9 mouse cellular contexts compared by ENCODE assay signal in the genomic region with DNA sequence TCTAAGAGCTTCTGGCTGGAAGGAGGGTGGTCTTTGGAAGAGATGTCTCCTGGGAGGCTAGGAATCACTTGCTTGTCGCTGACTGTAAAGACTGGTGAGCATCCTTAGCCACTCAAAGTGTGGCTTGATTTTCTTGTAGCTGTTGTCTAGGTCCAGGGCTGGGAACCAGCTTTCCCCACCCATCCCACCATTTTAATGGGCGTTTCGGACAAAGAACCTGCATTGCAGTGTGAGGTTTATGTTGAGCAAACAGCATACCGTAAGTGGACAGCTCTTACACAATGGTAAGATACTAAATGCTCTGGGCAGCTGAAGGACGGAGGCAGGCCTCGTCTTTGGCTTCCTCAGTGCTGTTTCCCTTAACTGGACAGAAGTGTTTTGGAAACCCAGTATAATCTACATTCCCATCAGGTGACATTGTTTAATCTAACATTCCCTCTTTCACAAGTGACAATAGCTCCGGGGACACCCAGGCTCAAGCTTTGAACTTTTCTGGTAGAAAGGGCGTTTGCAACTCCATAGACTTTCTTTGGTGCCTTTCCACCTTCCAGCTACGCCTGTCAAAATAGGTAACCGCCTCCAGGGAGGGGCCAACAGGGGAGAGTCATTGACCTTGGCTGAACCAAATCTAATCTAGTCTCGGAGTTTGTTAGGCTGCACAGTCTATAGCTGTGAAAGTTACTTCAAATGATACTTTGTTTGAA. TPM values are rescaled to one million over a fixed set of nuclear protein-coding genes. Genes with fewer than 3 reads are reported as not detected.
DNase-seq lines count a peak whose midpoint lies in the region; ATAC-seq and TF ChIP-seq lines count a peak whose summit lies in the region.
"Had no signal": no experiment of that assay in that cellular context is flagged by ENCODE, and none has a peak within 500 bp of the region (broad histone marks: within the 10 kb centered on the region; RNA-seq: fewer than 3 reads in every experiment).

No protein-coding gene starts in this region.

- H3K27ac ChIP-seq in gastrocnemius, adult 2 months, result peak overlapping the region; percentile 94
- H3K27ac ChIP-seq in cortical plate, adult 2 months (ENCODE audit: insufficient read depth, low read length), result no peak overlapping the region
- H3K27ac ChIP-seq in heart, embryonic 13.5 days (replicated peaks), result peak overlapping the region; percentile 99
- H3K27ac ChIP-seq in macrophage, result peak overlapping the region; percentile 34; the same call in 1 of the 2 replicates

- ATAC-seq in heart, embryonic 13.5 days (ENCODE audit: extremely low read depth, insufficient number of reproducible peaks, low FRiP score, low TSS enrichment), result no peak
- ATAC-seq: Patski had no signal

- peak overlapping the region; percentile 88 for H3K4me2 ChIP-seq in heart, embryonic 13.5 days

- DNase-seq in gastrocnemius, adult 2 months, result peak; percentile 55
- no peak for DNase-seq in gastrocnemius, postnatal 4 days (ENCODE audit: low spot score in 2 of 2)
- DNase-seq in kidney, postnatal 10 days, result peak; percentile 49
- peak; percentile 35 for DNase-seq in thymus, postnatal 4 days
- no peak for DNase-seq in right cerebral cortex, postnatal 36 days (ENCODE audit: low spot score in 2 of 2)

- no peaks in the 10 kb centered on the region for H3K27me3 ChIP-seq in heart, embryonic 13.5 days (replicated peaks)
- H3K27me3 ChIP-seq: Patski had no signal

- intact Hi-C loops in gastrocnemius, adult 2 months (cut with DNase I), result loop anchor here (5.0 to 10.0 kb wide), 5 partner anchors 122 to 1417 kb away; no protein-coding TSS in a partner anchor

- H3K9me3 ChIP-seq in heart, embryonic 13.5 days, result no peaks in the 10 kb centered on the region

- H3K36me3 ChIP-seq in heart, embryonic 13.5 days, result peaks cover 8% of the 10 kb centered on the region
- H3K36me3 ChIP-seq in macrophage (ENCODE audit: inconsistent target), result no peaks in the 10 kb centered on the region

- H3K4me3 ChIP-seq in gastrocnemius, adult 2 months, result peak overlapping the region; percentile 97
- H3K4me3 ChIP-seq in cortical plate, adult 2 months (ENCODE audit: insufficient read depth, low read length), result peak overlapping the region; percentile 76
- H3K4me3 ChIP-seq in heart, embryonic 13.5 days, result peak overlapping the region; percentile 96
- H3K4me3 ChIP-seq in macrophage (ENCODE audit: inconsistent target), result peak overlapping the region; percentile 39; the same call in 1 of the 2 replicates

- WGBS in heart, embryonic 13.5 days, result 21% methylated on average over 11 of the region's 11 CpGs
- 58% methylated on average over 11 of the region's 11 CpGs for WGBS in macrophage (ENCODE audit: missing documents)

- H3K9ac ChIP-seq in heart, embryonic 13.5 days, result peak overlapping the region; percentile 96

- peaks cover 13% of the 10 kb centered on the region for H3K4me1 ChIP-seq in cortical plate, adult 2 months (ENCODE audit: control insufficient read depth, insufficient read depth, low read length)
- peaks cover 32% of the 10 kb centered on the region for H3K4me1 ChIP-seq in heart, embryonic 13.5 days

- TF ChIP-seq CTCF in gastrocnemius, adult 2 months (IDR thresholded peaks at IDR 0.05), result no peak
- TF ChIP-seq CTCF in cortical plate, adult 2 months (IDR thresholded peaks at IDR 0.05; ENCODE audit: extremely low read depth, insufficient read depth, low read length), result no peak

- TF ChIP-seq POLR2A in cortical plate, adult 2 months (IDR thresholded peaks at IDR 0.05; ENCODE audit: extremely low read depth, insufficient read depth, low read length), result no peak

- peaks cover 25% of the 10 kb centered on the region for H3K79me2 ChIP-seq in macrophage (ENCODE audit: inconsistent target)

RNA-seq across cellular contexts. Expression of gene Tbl1xr1, which starts 1.7 kb away (rescaled TPM):
- 10 to 100 TPM; 53.6 to 66.5 TPM for total RNA-seq in gastrocnemius, adult 2 months (2021)
- 10 to 100 TPM; 67.1 to 69.4 TPM for total RNA-seq in gastrocnemius, postnatal 4 days (2021)
- 47.1 and 48.9 TPM in 2 replicates for polyA plus RNA-seq in cortical plate, adult 2 months (2012; rRNA removed)
- 10.5 and 15.5 TPM in 2 replicates for polyA plus RNA-seq in heart, embryonic 13.5 days (2015; fragmentation: Nextera tagmentation; extraction: Ambion mirVana)
- total RNA-seq in macrophage (2018; cell fraction: chromatin; rRNA removed), result 10 to 100 TPM; 18.2 to 84.1 (median 54.2) TPM
- total RNA-seq in macrophage (2018; cell fraction: cytosol; rRNA removed), result 10 to 100 TPM; 39.9 to 76.1 (median 57.6) TPM
- total RNA-seq in macrophage (2018; cell fraction: nucleus; rRNA removed), result 100 to 1,000 TPM in 2 of 26 experiments, 10 to 100 TPM in 24; 22.8 to 116 (median 64.2) TPM
- polyA plus RNA-seq in macrophage (2018), result 17.8 to 28.7 TPM (median 19.1 TPM) in 3 replicates

Comparison
In these comparisons a context has a peak if more than half of its experiments do, and no peak if none do; other contexts are left out.
1. DNase-seq: peak in gastrocnemius, adult 2 months (single experiment), kidney, postnatal 10 days (single experiment) and thymus, postnatal 4 days (single experiment); none in gastrocnemius, postnatal 4 days (0 of 2) and right cerebral cortex, postnatal 36 days (0 of 2).
2. H3K4me3 ChIP-seq: peak in every context shown above with its lines; median percentile 97 in gastrocnemius, adult 2 months; 96 in heart, embryonic 13.5 days; 76 in cortical plate, adult 2 months; 39 in macrophage.